Mouse (Mus musculus): ENCODE measurements around the gene Tbxas1.

The Tbxas1 gene

DNA sequence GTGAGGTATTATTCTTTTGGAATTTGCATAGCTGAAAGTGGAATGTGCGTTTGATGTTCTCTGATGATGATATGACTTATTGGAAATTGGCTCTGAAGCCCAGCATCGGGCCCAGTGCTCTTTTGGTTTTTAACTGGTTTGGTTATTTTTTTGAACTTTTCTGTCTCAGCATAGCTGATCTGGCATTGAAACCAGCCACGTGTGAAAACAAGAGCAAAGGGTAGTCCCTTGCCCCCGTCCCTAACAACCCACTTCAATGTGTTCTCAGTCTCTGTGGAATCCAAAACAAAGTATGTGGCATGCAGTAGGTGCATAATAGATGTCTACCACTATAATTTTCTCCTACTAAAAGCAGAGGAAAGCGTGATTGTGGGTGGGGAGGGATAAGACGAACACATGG is 44.9 kb downstream of the Tbxas1 start:
- TF ChIP-seq GATA4 (IDR thresholded peaks at IDR 0.05; ENCODE audit: insufficient replicate concordance, low read length), result no peak

DNA sequence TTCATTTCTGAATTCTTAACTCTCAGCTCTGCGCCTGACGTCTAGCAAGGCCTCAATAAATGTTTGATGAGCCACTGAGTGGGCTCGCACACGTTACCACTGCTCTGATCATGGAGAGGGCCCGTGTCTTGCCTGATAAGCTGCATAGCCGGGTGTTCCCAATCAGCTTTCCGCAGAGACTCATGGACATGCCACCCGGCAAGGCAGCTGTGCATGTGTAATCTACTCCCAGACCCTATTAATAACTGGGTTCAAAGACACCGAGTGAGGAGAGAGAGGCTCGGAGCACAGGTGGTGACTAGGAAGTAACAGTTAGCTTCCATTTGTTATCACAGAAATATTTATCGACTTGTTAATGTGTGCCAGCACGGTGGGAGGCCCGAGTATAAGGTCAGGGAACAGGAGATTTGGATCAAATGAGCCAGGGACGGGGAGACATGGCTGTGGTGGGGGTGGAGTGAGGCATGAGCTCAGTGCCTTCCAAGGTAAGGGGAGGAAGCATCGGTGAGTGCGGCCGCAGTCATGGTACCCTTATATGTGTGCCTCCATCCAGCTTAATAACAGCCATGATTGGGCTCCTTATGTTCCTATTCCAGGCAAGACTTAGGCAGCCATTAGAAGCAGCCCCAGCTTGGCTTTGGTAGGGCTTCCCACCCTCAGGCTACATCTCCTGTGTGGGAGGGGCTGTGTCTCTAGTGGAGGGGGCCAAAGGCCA is 46.0 kb downstream of the Tbxas1 start:
- no peak for TF ChIP-seq GATA4 (IDR thresholded peaks at IDR 0.05; ENCODE audit: insufficient replicate concordance, low read length)

DNA sequence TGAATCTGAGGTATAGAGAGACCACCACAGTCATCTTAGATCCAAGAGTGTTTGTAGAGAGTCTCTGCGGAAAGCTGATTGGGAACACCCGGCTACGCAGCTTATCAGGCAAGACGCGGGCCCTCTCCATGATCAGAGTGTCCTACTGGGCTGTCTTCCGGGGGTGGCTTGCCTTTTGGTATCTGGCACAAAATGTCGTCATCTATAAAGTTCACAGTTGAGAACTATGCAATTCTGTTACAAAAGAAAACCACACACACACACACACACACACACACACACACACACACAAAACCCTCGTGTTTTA is 46.6 kb downstream of the Tbxas1 start:
- TF ChIP-seq GATA4 (IDR thresholded peaks at IDR 0.05; ENCODE audit: insufficient replicate concordance, low read length), result no peak

DNA sequence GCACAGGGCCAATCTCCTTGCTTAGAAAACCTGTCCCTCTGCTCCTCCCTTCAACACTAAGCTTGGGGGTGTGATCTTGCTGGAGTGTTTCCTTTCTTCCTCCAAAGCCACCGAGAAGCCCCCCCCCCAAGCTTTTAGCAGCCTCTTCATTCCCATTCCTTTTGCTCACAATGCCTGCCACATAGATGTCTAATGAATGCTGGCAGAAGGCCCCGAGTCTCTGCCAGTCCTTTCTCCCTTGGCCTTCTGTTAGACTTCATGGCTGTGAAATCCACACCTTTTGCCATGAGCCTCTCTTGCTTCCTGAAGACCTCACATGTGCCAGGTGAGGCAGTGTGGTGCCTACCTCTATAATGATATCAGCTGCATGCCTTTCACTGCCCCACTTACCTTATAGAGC is 47.3 kb downstream of the Tbxas1 start:
- TF ChIP-seq GATA4 (IDR thresholded peaks at IDR 0.05; ENCODE audit: insufficient replicate concordance, low read length), result no peak

DNA sequence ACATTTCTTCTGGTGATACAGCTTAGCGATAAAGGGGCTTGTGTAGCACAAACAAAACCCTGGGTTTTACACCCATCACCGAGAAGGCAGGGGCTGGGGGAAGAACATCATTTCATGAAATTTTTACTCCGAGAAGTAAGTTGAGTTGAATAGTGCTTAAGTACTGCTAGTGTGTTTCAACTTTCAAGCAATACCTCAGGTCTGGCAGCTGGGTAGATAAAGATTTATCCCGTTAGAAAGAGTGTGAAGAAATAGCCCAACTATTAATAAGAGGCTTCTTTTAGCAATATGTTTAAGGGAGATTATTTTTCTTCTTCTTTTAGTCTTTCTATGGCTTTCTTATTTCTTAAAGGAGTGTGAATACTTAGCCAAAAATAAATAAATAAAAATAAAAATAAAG is 48.2 kb downstream of the Tbxas1 start:
- no peak for TF ChIP-seq GATA4 (IDR thresholded peaks at IDR 0.05; ENCODE audit: insufficient replicate concordance, low read length)

DNA sequence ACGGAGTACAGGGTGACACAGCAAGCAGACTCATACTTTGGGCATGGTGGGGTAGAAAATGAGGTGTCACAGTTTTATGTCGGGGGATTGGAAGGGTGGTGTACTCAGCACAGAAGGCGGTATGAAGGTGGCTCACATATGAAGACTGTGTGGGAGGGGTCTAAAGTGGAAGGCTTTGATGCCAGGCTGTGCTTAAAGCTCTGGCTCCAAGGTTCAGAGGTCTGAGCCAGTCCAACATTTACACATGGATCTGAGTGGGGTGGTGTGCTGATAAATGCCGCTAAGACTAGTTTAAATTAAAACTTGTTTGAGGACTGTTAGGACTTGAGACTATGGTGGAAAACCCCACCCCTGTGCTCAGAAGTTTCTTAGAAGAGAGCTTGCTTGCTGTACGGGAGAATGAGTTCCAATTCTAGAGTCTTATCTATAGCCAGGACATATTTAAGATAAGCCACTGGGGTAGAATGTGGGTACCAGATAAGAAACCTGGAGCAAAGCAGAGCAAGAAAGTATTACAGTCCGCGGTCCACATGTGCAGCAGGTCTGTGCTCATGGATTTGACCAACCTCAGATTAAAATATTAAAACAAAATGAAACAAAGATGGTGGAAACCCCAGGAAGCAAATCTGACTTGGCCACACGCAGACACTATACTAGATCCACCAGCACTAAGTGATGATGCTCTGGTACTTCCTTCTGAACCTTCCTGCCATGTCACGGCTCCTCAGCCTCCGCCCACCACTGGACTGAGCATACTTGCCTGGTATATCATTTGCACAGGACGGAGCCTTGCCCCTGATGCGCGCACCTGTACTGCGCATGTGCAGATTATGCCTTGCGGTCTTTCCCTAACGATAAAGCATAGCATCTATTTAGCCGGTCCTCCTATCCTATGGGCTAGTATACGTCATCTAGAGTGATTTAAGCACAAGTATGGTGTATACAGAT is 48.9 kb downstream of the Tbxas1 start:
- TF ChIP-seq GATA4 (IDR thresholded peaks at IDR 0.05; ENCODE audit: insufficient replicate concordance, low read length), result no peak

DNA sequence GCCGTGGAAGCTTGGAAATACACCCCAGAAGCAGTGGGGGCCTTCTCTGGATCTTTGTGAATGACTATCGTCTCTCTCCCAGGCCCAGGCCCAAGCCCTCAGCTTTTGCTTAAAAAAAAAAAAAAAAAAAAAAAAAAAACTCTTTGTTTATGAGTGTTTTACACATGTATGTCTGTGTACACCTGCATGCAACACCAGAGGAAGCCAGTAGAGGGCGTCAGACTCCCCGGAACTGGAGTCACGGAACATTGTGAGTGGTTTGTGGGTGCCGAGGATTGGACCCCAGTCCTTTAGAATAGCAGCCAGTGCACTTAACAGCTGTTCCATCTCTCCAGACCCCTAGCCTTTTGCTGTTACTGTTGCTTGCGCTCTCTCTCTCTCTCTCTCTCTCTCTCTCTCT is 50.5 kb downstream of the Tbxas1 start:
- no peak for TF ChIP-seq GATA4 (IDR thresholded peaks at IDR 0.05; ENCODE audit: insufficient replicate concordance, low read length)

DNA sequence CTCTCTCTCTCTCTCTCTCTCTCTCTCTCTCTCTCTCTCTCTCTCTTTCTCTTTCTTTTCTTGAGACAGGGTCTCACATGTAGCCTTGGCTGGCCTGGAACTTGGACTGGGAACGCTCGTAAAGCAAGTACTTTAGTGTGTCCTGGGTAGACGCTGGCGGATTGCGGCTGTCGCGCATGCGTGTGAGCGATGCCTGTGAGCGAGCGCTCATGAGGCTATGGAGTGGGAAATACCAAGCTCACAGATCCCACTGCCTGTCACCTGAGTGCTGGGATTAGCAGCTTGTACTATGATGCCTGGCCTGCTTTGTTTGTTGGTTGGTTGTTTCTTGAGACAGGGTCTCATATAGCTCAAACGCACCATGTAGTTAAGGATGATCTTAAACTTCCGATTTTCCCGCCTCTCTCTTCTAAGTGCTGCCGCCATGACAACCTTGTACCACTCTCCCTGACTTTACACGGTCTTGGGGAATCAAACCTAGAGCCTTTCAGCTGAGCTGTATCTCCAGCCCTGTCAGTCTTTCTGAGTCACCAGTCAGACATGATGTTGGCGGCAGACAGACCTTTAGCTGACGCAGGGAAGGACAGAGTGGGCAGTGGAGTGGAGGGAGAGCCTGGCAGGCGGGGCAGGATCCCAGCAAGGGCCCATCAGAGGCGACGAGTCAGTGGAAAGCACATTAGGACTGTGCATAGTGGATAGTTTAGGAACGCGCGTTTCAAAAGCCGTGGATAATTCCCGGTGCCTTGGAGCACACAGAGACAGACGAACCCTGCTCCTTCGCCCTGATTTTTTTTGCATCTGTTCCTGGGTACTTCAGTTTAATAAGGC is 51.1 kb downstream of the Tbxas1 start:
- TF ChIP-seq GATA4 (IDR thresholded peaks at IDR 0.05; ENCODE audit: insufficient replicate concordance, low read length), result no peak

DNA sequence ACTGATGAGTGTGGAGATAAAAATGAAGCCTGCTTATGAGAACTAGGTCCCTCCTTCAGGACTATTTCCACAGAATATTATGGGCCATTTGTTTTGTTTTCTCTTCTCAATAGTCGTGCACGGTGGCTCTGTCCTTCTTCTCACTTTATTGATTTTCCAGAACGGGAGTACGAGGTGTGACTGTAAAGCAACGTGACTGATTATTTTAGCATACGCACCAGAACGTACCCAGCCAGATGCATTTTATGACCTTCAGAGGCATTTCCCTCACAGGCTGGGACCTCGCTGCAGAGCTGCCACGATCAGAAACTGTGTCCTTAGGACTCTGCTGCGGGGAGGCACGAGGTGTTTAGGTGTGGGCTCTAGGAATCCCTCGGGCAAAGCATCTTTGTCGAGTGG is 51.8 kb downstream of the Tbxas1 start:
- TF ChIP-seq GATA4 (IDR thresholded peaks at IDR 0.05; ENCODE audit: insufficient replicate concordance, low read length), result no peak

DNA sequence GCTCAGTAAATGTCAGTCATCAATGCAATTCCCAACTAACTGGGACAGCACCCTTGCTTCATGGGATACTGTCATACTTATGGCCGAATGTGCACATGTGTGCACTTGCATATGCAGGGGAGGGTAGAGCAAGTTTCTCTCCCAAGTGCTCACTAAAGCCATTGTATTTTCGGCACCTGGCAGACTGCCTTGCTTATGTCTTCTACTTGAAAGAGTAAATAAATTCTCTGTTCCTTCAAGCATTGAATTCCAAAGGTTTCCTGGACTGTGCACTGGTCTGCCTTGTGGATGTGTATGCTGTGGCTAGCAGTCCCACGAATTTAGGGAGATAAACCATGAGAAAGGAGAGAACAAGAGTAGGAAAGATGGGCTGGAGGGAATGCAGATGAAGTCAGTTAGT is 53.3 kb downstream of the Tbxas1 start:
- no peak for TF ChIP-seq GATA4 (IDR thresholded peaks at IDR 0.05; ENCODE audit: insufficient replicate concordance, low read length)

DNA sequence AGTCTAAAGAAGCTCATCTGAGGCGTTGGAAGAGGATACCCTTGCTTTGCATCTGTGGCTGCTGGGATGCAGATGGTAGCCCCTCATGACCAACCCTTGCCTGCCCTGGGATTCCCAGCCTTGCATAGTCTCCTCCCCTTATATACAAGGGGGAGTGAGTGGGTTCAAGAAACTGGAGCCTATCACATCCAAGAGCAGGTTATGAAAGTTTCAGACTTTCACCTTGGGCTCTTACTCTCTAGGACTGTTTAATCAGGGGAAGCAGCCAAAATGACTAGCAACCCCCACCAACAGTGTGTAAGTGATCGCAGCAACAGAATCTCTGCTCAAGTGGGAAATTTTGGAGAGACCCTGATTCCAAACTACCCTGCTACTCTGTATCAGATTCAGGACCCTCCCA is 60.8 kb downstream of the Tbxas1 start:
- TF ChIP-seq GATA4 (IDR thresholded peaks at IDR 0.05; ENCODE audit: insufficient replicate concordance, low read length), result no peak

DNA sequence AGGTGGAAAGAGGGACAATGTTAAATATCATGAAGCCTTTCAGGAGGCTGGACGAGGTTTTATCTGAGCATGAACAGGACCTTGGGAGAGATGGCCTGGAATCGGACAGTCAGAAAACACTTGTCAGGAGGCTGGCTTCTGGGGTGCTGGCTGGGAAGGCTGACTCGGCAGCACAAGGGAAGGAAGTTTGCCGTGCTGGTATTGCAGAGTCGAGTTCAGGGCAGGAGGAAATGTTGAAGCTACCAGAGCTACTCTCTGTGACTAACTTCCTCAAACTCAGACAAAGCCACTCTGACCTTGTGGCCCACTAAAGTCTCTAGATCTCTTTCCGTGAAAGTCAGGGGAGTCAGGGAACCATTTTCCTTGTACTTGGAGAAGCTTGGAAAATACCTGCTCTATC is 63.2 kb downstream of the Tbxas1 start:
- TF ChIP-seq GATA4 (IDR thresholded peaks at IDR 0.05; ENCODE audit: insufficient replicate concordance, low read length), result no peak

DNA sequence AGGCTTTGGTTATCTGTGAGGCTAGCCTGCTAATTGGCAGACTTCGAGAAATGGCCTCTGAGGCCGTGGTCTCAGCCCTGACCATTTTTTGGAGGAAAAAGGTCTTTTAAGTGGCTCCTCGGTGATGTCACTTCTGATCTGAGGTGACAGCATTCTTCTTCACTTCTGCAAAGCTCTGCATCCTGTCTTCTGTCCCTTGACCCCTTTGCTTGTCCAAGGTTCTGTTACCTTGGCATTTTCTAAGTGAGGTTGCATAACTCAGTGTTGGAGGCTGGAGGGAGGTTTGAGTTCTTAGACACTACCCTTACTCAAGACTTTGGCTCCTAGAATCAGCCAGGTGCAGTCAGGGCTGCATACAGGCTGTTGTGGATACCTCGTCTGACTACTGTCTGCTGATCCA is 63.9 kb downstream of the Tbxas1 start:
- no peak for TF ChIP-seq GATA4 (IDR thresholded peaks at IDR 0.05; ENCODE audit: insufficient replicate concordance, low read length)

DNA sequence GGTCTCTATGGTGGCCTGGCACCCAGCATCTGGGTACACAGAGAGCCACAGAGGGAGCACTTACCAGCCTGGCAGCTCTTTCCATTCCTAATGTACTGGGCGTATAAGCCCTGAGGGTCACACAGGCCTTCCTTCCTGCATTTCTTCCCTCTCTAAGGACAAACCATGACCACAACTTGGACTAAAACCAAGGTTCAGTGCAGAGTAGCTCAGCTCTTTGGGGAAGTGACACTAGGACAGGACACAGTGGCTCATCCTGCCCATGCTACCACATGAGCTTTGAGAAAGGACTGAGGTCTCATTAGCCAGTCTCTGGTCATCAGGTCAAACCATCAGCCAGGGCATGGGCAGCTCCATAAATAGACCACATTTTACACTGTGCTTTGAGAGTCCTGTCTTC is 65.8 kb downstream of the Tbxas1 start:
- TF ChIP-seq GATA4 (IDR thresholded peaks at IDR 0.05; ENCODE audit: insufficient replicate concordance, low read length), result no peak

DNA sequence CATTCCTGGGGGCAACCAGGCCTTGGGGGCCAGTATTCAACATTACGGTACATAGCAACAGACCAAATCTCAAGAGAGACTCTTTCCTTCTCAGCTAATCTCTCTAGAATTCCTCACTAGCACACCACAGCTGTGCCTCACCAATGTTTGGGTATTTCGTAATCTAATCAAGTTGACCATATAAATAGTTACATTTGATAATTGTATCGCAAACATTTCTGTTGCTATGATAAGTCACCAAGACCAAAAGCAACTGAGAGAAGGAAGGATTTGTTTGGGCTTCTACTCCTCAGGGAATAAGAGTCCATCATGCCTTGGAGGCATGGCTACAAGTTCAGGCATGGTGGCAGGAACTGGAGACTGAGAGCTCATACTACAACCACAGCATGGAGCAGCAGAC is 67.6 kb downstream of the Tbxas1 start:
- TF ChIP-seq GATA4 (IDR thresholded peaks at IDR 0.05; ENCODE audit: insufficient replicate concordance, low read length), result no peak

DNA sequence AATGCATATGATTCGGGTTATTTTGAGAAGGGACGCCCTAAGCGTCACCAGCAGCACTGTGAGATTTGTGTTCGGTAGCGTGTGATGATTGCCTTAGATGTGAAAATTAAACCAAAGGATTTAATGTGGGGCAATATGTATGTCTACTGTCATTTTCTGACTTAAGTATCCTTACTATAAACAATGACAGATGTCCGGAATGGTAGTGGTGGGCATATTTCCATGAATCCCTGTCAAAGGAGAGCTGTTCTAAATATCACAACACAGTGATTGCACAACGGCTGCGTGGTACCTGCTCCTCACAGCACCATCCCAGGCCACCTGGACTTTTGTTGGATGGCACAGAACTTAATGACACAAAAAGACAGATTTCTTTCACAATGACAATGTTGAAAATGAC is 69.2 kb downstream of the Tbxas1 start:
- no peak for TF ChIP-seq GATA4 (IDR thresholded peaks at IDR 0.05; ENCODE audit: insufficient replicate concordance, low read length)
